Mouse (Mus musculus) left cerebral cortex, adult 11 months (tissue): Measurements from ENCODE around the gene 1520401A03Rik.
A peak's percentile ranks its signal among the peaks of the same experiment; 100 is the strongest.
"Not testable (repeated sequence)": the region's sequence is repeated elsewhere in the genome, so short reads cannot be mapped to it uniquely, and the experiment has no call there.

Source experiments
- DNase-seq: peaks from one replicate; pipeline ENCODE4 v3.0.0; 2022; ENCODE audit warnings: low spot score

Gene 1520401A03Rik

DNA sequence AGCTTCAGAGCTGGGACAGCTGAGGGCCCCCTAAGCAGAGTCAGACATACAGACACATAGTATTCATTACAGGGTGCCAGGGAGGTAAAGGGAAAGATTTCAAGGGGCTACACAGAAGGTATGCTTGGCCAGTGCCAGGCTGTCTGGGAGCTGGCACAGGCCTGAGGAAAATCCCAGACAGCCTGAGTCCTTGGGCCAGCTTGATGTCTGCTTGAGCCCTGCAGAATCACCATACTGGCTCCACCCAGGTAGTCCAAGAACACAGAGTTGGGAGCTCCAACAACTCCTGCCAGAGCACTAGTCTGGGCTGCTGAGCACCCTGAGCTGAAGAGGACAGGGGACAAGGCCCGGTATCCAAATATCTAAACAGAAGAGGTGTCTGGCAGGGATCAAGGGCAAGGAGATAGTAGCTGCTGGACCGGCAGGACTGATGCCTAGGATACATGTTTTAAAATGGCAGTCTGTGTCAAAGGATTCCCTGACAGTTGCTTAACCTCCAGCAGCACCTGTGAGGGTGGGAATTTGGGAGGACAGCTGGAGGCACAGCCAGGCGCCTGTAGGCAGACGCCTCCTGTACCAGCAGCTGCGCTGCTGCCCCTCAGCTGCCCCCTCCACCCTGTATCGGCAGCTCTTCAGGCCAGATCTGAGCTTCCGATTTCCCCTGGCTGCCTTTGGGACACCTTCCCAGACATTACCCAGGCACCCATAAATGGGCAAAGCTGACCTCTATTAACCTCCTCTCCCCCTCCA is at the start of gene 1520401A03Rik:
Gene 1520401A03Rik, minus strand, starts transcription at position 408 of the 750 bp plus-strand sequence.
- no peak for DNase-seq

DNA sequence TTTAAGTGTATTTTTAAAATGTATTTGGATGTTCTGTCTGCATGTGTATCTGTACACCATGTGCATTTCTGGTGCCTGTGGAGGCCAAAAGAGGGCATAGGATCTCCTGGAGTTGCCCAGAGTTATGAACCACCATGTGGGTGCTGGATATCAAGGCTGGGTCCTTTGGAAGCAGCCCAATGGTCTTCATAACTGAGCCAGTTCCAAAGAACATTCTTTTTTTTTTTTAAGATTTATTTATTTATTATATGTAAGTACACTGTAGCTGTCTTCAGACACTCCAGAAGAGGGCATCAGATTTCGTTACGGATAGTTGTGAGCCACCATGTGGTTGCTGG is 49.6 kb upstream of the 1520401A03Rik start:
- DNase-seq = not testable (repeated sequence)

DNA sequence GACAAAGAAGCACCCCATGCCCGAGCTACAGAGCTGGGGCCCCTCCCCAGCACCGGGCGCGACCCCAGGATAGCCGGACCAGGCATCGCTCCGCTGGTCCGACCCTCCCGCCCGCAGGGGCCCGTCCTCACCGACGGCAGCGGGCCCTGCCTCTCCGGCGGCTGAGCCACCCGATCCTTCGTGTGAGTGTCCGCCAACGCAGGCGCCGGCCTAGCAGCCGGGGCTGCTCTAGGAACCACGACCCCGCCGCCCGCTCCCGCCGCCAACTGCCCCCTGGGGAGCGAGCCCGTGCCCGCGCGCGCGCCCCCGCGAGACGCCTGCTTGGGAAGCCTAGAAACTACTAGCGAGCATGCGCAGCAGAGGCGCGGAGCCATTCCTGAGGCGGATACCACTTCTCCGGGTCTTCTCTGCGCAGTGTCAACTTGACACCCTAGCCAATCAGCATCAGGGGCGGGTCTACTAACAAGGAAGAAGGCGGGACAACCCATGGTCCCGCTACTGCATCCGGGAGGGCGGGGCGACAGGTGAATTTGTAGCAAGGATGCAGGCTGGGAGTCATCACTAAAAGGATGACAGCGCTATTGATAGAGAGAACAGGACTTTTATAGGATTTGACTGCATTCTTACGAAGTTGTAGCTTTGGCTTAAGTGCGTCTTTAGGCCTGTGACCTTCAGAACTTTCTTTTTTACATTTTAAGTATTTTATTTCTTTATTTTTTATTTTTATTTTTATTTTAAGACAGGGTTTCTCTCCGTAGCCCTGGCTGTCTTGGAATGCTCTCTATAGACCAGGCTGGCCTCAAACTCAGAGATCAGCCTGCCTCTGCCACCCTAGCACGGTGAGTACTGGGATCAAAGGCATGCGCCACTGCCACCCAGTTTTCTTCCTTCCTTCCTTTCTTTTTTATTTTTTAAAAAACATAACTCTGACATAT is 49.0 kb upstream of the 1520401A03Rik start, which contains the start of gene Flywch1:
Gene Flywch1, minus strand, starts transcription at position 319 of the 935 bp plus-strand sequence.
- peak; percentile 99 for DNase-seq

DNA sequence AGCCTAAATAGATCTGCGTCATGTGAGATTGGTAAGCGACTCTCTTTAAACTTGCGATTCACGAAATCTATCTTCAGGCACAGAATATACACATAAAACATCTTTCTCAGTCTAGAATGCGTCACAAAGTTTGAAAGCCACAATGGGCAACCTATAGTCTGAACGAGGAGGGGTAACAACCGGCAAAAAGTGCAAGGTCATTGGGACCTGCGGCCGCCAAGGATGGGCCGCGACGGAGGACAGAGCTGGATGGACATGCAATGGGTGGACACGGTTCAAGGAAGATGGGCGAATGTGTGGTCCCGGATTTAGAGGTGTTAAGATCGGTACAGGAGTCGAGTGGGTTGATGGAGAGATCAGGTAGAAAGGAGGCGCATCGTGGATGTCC is 48.3 kb upstream of the 1520401A03Rik start:
- DNase-seq = no peak

DNA sequence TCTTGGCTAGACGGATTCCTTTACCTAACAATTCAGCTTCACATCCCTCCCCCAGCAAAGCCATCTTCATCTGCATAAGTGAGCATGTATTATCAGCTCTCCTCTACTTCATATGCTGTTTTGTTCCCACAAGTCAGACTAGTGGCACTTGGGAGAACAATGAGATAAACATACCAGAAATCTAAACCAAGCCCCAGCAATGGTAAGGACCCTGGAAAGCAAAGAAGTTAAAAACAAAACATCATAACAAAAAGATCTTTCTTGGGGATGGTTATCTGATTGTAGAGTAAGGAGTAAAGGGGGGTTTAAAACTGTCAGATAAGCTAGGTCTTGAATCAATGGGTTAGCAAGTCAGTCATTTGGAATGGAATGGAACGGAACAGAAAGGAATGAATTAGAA is 47.9 kb upstream of the 1520401A03Rik start:
- no peak for DNase-seq

DNA sequence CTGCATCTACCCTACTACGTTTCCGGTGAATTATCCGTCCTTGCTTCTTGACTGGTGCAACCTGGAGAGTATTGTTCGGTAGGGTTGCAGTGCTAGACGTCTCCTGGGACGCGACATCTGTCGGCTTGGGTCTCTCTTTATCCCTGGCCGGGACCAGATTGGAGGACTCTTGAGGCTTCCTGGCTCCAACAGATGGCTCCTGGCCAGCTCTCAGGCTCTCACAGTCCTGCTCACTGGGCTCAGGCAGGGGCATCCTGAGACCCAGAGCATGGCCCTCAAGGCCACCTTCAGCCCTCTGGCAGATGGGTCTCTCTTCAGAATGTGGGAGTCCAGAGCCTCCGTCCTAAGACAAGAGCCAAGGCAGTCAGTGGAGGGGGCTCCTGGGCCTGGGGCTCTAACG is 40.4 kb upstream of the 1520401A03Rik start:
- DNase-seq = no peak

DNA sequence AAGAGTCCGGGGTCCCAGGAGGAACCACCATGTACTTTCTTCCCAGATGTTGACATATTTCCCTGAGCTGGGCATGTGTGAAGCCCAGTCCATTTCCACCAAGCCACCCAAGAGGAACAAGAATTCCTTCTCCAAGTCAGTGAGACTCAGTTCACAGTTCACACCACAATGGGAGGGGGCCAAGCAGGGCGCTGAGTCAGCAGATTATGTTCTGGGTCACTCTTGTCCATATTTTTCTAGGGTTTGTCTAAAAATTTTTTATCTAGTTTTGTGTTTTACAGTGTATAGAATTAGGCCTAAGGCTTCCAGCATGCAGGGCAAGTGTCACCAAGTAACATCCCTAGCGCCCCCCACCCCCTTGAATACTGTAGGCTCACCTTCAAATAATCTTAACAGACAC is 38.6 kb upstream of the 1520401A03Rik start:
- no peak for DNase-seq

DNA sequence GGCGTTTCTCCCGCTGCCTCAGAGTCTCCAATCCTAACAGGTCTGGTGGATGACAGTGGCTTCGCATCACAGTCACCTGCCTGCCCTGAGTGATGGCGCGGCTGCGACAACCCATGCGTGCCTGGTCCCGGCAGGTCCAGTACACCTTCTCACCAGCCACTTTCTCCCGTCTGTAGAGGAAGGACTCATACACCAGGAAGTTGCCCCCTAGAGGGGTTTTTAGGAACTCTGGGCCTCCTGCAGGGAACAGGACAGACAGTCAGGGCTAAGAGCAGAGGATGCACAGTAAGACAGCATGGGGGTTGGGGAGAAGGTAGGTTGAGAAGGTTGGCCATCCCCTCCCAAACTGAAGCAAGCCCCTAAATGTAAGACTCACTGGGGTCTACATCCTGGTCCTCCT is 37.6 kb upstream of the 1520401A03Rik start:
- DNase-seq = no peak

DNA sequence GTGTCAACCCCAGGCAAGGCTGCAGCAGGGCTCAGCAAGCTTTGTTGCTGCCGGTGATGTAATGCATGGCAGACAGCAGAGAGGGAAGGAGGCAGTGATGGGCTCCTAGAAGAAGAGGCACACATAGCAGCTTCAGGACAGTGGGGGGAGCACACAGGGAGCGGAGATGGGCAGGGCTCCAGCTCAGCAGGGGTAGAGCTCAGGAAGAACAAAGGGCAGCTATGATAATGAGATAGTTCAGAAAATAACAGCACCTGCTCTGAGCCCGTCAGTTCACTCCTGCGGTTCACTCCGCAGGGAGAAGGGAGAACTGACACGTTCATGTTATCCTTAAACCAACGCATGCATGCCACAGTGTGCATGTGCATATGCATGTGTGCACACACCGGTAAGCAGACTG is 36.2 kb upstream of the 1520401A03Rik start:
- DNase-seq = no peak

DNA sequence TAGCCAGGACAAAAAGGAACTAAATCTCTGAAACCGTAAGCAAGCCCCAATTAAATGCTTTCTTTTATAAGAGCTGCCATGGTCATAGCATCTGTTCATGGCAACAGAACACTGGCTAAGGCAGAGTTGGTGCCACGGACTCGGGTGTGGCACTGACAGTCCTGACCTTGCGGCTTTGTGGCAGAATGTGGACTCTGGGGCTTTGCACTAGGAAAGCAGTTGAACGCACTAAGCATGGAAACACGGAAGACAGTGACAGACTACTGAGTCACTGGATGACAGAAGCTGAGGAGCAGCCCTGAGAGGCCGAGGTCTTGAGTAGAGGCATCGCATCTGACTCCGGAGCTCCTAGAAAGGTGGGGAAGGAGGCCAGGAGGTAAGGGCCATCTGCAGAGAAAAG is 35.0 kb upstream of the 1520401A03Rik start:
- no peak for DNase-seq

DNA sequence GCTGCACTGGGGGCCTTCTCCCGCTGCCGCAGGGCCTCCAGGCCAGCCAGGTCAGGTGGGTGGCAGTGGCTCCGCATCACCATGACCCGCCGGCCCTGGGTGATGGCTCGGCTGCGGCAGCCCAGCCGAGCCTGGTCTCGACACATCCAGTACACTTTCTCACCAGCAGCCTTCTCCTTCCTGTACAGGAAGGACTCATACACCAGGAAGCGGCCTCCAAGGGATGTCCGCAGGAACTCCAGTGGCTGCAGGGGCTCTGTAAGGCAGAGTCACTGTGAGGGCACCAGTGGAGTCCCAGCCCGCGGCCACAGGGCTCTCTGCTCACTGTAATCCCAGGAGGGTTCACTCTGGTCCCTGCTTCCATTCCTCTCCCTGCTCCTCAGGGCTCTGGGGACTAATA is 33.1 kb upstream of the 1520401A03Rik start:
- no peak for DNase-seq

DNA sequence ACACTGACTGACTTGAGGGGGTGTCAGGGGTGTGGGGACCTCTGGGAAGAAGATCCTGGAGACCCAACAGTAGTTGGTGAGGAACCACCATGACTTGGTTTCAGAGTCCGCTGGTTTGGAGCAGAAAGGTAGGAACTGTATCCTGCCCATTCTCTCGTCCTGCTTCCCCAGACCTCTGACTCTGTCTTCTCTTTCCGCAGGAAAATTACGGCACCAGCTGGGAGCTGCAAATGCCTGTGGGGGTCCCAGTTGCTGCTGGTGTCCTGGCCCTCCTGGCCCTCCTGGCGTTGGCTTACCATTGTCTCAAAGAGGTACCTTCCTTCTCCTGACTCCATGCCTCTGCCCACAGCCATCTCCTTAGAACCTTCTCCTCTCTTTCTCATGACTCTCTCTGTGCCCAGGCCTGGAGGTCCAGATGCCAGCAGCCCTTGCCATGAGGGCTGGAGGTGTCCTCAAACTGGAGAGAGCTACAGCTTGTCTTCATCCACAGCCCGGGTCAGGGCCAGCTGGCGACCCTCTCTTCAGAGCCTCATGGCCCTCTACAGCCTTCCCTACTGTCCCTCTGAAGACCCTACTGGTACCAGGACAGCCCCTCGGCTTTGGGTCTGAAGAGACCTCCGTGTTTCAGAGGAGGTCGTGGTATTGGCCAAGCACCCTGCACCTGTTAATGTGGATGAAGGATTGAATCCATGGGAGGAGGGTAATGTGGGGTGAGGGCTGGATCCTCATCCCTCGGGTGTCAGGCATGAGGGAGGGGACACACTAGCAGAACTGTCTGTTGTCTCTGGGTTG is 27.0 kb upstream of the 1520401A03Rik start:
- no peak for DNase-seq

DNA sequence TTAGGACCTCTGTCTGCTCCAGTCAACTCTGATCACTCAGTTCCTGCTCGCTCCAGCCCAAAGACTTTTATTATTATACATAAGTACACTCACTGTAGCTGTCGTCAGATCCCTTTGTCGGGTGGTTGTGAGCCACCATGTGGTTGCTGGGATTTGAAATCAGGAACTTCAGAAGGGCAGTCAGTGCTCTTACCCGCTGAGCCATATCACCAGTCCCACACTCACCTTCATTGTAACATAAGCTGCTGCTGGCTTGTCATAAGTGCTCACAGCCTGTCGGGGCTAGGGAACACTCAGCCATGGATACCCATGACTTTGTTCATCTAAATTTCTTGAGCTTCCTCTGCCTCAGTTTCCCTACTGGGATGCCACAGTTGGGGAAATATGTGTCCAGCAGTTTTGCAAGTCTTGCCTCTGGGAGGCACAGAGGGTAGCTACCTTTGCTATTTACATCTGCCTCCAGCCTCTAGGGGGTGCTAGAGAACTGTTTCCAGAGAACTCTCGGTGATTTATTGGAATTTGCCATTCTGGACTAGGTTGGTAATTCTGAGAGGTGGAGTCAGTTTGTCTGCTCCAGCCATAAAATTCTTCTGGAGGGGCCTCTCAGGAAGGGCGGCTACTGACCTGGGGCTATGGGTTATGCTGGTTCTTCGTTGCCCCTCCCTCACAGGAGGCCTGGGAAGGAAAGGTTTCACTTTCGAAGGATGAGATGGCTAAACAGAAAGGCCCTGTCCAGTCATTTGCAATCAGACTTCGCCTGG is 26.2 kb upstream of the 1520401A03Rik start:
- DNase-seq = no peak

DNA sequence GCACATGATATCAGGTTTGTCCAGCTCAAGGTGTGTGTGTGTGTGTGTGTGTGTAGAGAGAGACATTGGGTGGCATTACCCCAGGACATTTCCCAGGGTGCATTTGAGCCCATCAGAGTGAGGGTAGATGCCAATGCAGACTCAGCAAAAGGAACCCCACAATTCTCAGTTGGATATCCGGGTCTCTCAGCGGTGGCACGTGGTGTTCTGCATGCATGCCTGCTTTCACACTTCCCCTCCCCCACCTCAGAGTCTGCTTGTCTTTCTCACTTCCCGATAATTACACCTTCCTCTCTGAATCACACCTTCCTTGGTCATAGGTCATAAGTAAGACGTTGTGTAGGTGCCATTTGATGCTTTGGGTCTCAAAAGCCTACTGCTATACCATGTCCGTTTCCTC is 25.4 kb upstream of the 1520401A03Rik start:
- DNase-seq = no peak

DNA sequence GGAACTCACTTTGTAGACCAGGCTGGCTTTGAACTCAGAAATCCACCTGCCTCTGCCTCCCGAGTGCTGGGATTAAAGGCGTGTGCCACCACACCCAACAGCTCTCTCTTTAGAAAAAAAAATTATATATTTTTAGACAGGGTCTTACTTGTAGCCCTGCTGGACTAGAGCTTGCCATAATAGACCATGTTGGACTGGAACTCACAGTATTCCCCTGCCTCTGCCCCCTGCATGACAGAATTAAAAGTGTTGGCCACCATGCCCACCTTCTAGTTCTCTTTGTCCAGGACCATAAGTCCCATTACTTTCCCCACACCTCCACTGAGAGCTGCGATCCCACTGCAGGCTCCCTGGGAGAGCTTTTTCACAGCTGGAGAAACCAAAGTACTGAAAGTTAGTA is 24.9 kb upstream of the 1520401A03Rik start:
- no peak for DNase-seq

DNA sequence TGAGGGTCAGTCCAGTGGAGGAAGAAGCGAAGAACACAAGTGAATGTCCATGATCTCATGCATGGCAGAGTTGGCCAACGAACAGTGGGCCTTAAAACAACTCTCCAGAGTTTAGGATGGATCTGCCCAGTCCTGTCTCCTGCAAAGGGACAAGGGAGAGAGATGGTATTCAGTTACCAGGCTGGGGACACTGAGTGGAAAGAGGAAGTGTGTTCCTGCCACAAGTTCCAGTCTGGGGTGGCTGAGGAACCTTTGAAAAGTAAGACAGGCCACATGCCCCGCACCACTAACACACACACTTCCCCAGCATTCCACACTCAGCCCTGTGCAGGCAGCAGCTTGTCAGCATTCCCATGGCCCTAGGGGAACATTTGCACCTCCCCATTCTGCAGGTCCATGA is 24.2 kb upstream of the 1520401A03Rik start:
- no peak for DNase-seq

DNA sequence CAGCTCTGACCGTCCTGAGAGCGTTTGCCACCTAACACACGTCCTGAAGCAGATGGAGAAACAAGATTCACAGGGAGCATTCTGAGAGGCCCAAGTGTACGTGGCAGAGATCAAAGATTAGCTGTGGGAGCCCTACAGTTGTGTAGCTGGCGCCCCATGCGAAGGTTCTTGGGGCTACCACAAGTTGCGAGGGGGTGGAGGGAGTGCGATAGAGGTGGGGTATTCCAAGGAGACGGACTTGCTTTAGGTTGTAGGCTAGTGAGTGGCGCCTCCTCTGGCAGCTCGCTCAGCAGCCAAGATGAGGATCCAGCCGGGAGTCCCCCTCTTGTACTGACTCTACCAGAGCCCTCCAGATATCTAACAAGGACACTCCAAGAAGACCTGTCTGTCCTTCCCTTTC is 23.7 kb upstream of the 1520401A03Rik start:
- DNase-seq = no peak

DNA sequence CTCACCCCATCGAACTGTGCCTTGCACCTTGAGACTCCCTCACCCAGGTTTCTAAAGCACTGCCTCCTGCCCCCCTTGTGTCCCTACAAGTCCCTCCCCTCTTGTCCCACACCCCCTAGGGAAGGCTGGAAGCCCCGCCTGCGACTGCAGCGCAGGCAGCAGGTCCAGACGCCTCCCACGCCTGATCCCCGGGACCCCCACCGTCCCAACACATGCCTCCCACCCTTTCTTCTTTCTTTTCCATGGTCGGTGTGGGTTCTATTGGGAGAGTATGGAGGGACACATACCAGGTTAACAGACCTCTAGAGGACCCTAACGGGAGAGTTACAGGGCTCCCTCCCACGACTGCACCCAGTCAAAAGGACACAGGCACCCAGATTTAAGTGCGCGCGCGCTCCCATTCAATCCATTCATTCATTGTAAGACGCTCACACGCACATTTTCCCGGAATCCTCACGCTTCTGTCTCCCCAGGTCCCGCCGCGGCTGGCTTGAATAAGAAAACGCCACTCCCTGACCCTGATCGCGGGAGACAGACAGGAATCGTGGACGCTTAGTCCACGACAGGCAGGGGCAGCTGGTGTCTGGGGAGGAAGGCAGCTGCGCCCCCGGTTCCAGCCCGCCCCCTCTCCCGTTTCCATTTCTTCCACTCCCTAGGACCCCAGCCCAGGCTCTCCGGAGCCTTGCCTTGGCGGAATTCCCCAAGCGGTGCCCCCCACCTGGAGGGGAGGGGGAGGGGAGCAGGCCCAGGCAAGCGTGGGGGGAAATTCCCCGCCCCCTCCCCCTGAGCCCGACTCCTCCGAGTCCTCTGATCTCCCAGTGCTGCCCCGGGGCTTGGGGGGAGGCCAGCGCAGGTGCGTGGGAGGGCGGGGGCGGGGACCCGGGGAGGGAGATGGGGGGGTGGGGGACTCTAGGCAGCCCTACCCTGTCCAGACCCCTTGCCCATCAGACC is 23.0 kb upstream of the 1520401A03Rik start, which contains the start of gene Kremen2:
Gene Kremen2, minus strand, starts transcription at position 533 of the 951 bp plus-strand sequence.
- DNase-seq = no peak

DNA sequence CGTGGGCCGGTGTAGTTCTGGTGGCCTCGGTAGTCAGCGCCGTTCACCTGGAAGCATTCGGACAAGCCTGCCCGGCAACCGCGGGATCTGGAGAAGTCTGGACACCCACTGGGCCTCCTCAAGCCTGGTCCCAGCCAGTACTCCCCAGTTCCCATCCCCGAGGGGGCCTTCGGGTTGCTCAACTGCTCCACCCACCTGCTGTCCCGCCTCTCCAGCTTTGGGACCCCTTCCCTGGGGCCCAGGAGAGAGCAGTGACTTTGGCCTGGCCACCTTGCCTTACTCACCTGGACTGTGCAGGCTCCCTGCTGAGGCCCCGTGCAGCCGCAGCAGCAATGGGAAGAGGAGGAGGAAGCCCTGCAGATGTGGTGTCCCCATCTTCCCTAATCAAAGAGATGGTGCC is 22.1 kb upstream of the 1520401A03Rik start:
- DNase-seq = no peak

DNA sequence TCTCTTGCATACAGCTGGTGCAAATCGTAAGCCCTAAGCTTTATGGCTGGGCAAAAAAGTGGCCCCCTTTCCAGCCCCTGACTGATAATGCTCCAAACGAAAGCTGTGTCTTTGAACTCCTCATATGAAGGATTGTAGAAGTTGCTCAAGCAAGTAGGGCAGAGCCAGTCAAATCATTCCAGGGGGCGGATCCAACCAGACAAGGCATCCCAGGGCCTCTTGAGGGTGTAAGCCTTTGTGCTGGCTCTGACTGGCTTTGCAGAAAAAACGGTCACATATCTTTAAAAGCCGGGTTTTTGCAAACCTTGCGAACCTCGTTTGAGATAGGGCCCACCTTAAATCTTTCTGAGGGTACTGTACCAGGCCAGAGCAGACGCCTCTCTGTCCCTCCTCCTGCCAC is 21.5 kb upstream of the 1520401A03Rik start:
- DNase-seq = no peak
